Mouse (Mus musculus) forebrain, postnatal 0 days (tissue): ENCODE measurements around the gene Sap18. TPM values are rescaled to one million over a fixed set of nuclear protein-coding genes. Genes with fewer than 3 reads are reported as not detected.

Experiments
- ATAC-seq: fragments of 200-750 bp; cut with Nextera tagmentation; 2 replicates; pipeline ENCODE4 v1.8.0; 2017; ENCODE audit warnings: mild to moderate bottlenecking, moderate library complexity
- DNase-seq: peaks from one replicate; pipeline ENCODE4 v3.0.0-alpha.2; 2015
- H3K27ac ChIP-seq: fragments of 300-500 bp; sonication (generic); 2 replicates; pipeline ENCODE4 v1.5.1; 2014; ENCODE audit warnings: low read depth, mild to moderate bottlenecking, antibody characterized with exemption, low read length, moderate library complexity, mixed read lengths
- H3K27me3 ChIP-seq: fragments of 300-500 bp; sonication (generic); 2 replicates; pipeline ENCODE4 v1.6.1; 2014; ENCODE audit warnings: mild to moderate bottlenecking, low read length, mixed read lengths; ENCODE audit not compliant: insufficient read depth
- H3K36me3 ChIP-seq: fragments of 300-500 bp; sonication (generic); 2 replicates; pipeline ENCODE4 v1.6.1; 2014; ENCODE audit warnings: mild to moderate bottlenecking, moderate library complexity; ENCODE audit not compliant: insufficient read depth
- H3K4me1 ChIP-seq: fragments of 300-500 bp; sonication (generic); 2 replicates; pipeline ENCODE4 v1.6.1; 2014; ENCODE audit warnings: antibody characterized with exemption; ENCODE audit not compliant: insufficient read depth
- H3K4me2 ChIP-seq: fragments of 300-500 bp; sonication (generic); 2 replicates; pipeline ENCODE4 v1.6.1; 2014; ENCODE audit warnings: low read depth, mild to moderate bottlenecking, moderate library complexity
- H3K4me3 ChIP-seq: fragments of 300-500 bp; sonication (generic); 2 replicates; pipeline ENCODE4 v1.5.1; 2014; ENCODE audit warnings: low read depth, low read length, mixed read lengths
- H3K9ac ChIP-seq: fragments of 300-500 bp; sonication (generic); 2 replicates; pipeline ENCODE4 v1.6.1; 2014; ENCODE audit warnings: mild to moderate bottlenecking
- H3K9me3 ChIP-seq: fragments of 300-500 bp; sonication (generic); 2 replicates; pipeline ENCODE4 v1.6.1; 2016; ENCODE audit warnings: low read length
- CTCF ChIP-seq: sonication (generic); IDR thresholded peaks from 2 replicates; pipeline ENCODE4 v1.5.1; 2016; ENCODE audit warnings: antibody characterized with exemption, control low read depth, low read depth
- WGBS: fragments of 180-500 bp; shearing (Covaris S2); extraction: QIAGEN DNeasy Blood & Tissue Kit; methylation state at CpG from one replicate; pipeline ENCODE4 v1.1.7; 2014; 5-methylcytosine and 5-hydroxymethylcytosine counted together
- polyA plus RNA-seq: library from polyadenylated mRNA; unstranded; fragments of >200 nt; fragmentation: Nextera tagmentation; extraction: Ambion mirVana; gene quantifications from 2 replicates; pipeline ENCODE4 v1.2.1, GENCODE M21; 2015
- total RNA-seq: library from RNA; depleted of rRNA; stranded (reverse); fragments of >200 nt; gene quantifications from 2 replicates; pipeline ENCODE4 v1.2.3, GENCODE M21; 2014

Gene Sap18
- total and polyA plus RNA-seq, 2 experiments from 2014 or later, result 15.6 to 31.6 TPM

- ATAC-seq (peak; percentile 40), DNase-seq (no peak)
- 12% methylated on average over 7 of the region's 7 CpGs for WGBS
Measured at GRCm38 (mm10) chr14:57797551-57797950, 429 bp upstream of the Sap18 start.

GRCm38 (mm10) chr14:57803731-57804130, 5.8 kb downstream of the Sap18 start:
- no peak overlapping the region for H3K4me2 ChIP-seq
- H3K9me3 ChIP-seq, result no peaks in the 10 kb centered on the region
- H3K27ac ChIP-seq, result no peak overlapping the region
- no peak for TF ChIP-seq CTCF
- ATAC-seq (no peak), DNase-seq (no peak)
- H3K36me3 ChIP-seq, result peaks cover 54% of the 10 kb centered on the region
- no peak overlapping the region for H3K4me3 ChIP-seq
- H3K9ac ChIP-seq, result no peak overlapping the region
- no peaks in the 10 kb centered on the region for H3K4me1 ChIP-seq
- 85% methylated on average over 4 of the region's 4 CpGs for WGBS
- H3K27me3 ChIP-seq, result no peaks in the 10 kb centered on the region

More at GRCm38 (mm10) chr14:57797551-57797950, 429 bp upstream of the Sap18 start:
- peak; percentile 42 for TF ChIP-seq CTCF
- Histone ChIP-seq H3K27ac (peak overlapping the region; percentile 73), H3K4me3 (peak overlapping the region; percentile 83), H3K27me3 (no peaks in the 10 kb centered on the region), H3K36me3 (peaks cover 9% of the 10 kb centered on the region), H3K9ac (peak overlapping the region; percentile 75), H3K9me3 (no peaks in the 10 kb centered on the region), H3K4me2 (peak overlapping the region; percentile 79), H3K4me1 (no peaks in the 10 kb centered on the region)

- Histone ChIP-seq H3K9me3 (no peaks in the 10 kb centered on the region), H3K27me3 (no peaks in the 10 kb centered on the region), H3K4me1 (no peaks in the 10 kb centered on the region), H3K27ac (no peak overlapping the region), H3K4me2 (no peak overlapping the region), H3K4me3 (no peak overlapping the region), H3K36me3 (peaks cover 37% of the 10 kb centered on the region), H3K9ac (no peak overlapping the region)
- DNase-seq, result no peak
- 72% methylated on average over 5 of the region's 5 CpGs for WGBS
- TF ChIP-seq CTCF, result peak; percentile 63
- ATAC-seq, result peak; percentile 16; the same call in 1 of the 2 replicates
Measured at GRCm38 (mm10) chr14:57808558-57808957, 10.6 kb downstream of the Sap18 start.

- H3K36me3 ChIP-seq, result peaks cover 14% of the 10 kb centered on the region
- no peak overlapping the region for H3K27ac ChIP-seq
- no peak overlapping the region for H3K9ac ChIP-seq
- H3K4me3 ChIP-seq, result no peak overlapping the region
- TF ChIP-seq CTCF, result no peak
- H3K27me3 ChIP-seq, result no peaks in the 10 kb centered on the region
- no peak for DNase-seq
- H3K4me2 ChIP-seq, result no peak overlapping the region
- WGBS, result 95% methylated on average over 2 of the region's 2 CpGs
- H3K9me3 ChIP-seq, result no peaks in the 10 kb centered on the region
- H3K4me1 ChIP-seq, result no peaks in the 10 kb centered on the region
- no peak for ATAC-seq
Measured at GRCm38 (mm10) chr14:57810886-57811285, 12.9 kb downstream of the Sap18 start.

GRCm38 (mm10) chr14:57811844-57812243, 13.9 kb downstream of the Sap18 start:
- Histone ChIP-seq H3K9ac (no peak overlapping the region), H3K4me1 (no peaks in the 10 kb centered on the region), H3K9me3 (no peaks in the 10 kb centered on the region), H3K36me3 (peaks cover 10% of the 10 kb centered on the region), H3K27me3 (no peaks in the 10 kb centered on the region), H3K4me2 (no peak overlapping the region), H3K4me3 (no peak overlapping the region), H3K27ac (no peak overlapping the region)
- TF ChIP-seq CTCF, result no peak
- 97% methylated on average over 5 of the region's 5 CpGs for WGBS
- no peak for ATAC-seq
- no peak for DNase-seq

- Histone ChIP-seq H3K4me2 (no peak overlapping the region), H3K4me1 (no peaks in the 10 kb centered on the region), H3K9me3 (no peaks in the 10 kb centered on the region), H3K4me3 (no peak overlapping the region), H3K9ac (no peak overlapping the region), H3K36me3 (peaks cover 6% of the 10 kb centered on the region), H3K27me3 (no peaks in the 10 kb centered on the region), H3K27ac (no peak overlapping the region)
- TF ChIP-seq CTCF, result no peak
- DNase-seq, result no peak
- WGBS, result 86% methylated on average over 4 of the region's 4 CpGs
- no peak for ATAC-seq
Measured at GRCm38 (mm10) chr14:57820839-57821238, 22.9 kb downstream of the Sap18 start.

- ATAC-seq (peak; percentile 98), DNase-seq (peak; percentile 95)
- no peaks in the 10 kb centered on the region for H3K9me3 ChIP-seq
- no peaks in the 10 kb centered on the region for H3K27me3 ChIP-seq
- H3K4me2 ChIP-seq, result peak within 1 kb of the TSS; percentile 83
- peak within 1 kb of the TSS; percentile 89 for H3K4me3 ChIP-seq
- 1% methylated on average over 96 of the region's 96 CpGs for WGBS
- no peaks in the 10 kb centered on the region for H3K36me3 ChIP-seq
- H3K9ac ChIP-seq, result peak within 1 kb of the TSS; percentile 92
- peak within 1 kb of the TSS; percentile 94 for H3K27ac ChIP-seq
- H3K4me1 ChIP-seq, result peaks cover 11% of the 10 kb centered on the region; the same call in 1 of the 2 replicates
- TF ChIP-seq CTCF, result peak; percentile 14; the same call in 1 of the 2 replicates
Measured at GRCm38 (mm10) chr14:57825788-57826751, 28.1 kb downstream of the Sap18 start, which contains the start of the genes Ska3 and Mrpl57. Ska3 (minus strand) TSS chr14:57826185. Mrpl57 (plus strand) TSS chr14:57826234.
